1 mouse cellular context compared by ENCODE assay signal in the genomic region with DNA sequence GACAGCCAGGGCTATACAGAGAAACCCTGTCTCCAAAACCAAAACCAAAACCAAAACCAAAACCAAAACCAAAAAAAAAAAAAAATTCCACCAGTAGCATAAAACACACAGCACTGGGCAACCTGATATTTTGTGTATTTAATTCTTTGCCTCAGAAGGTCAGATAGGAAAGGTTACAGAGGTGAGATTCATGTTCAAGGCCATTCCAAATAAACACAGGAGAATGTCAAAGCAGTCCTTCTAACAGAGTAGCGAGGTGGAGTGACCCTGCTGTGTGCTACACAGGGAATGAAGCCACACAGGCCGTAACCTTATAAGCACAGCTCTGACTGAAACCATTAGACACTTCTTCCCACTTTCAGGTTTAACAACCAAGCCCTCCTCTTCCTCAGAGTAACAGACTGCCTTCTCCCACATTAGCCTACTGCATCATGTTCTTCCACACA.
A peak's percentile ranks its signal among the peaks of the same experiment; 100 is the strongest.
TF ChIP-seq lines count a peak whose summit lies in the region.

No protein-coding gene starts in this region.

TF ChIP-seq in CH12.LX, 34 proteins besides CTCF, POLR2A, EP300 and RAD21 (continued from another document):
- TF ChIP-seq MXI1 (IDR thresholded peaks at IDR 0.05; ENCODE audit: low read depth, low read length) (peak; percentile 60; the same call in 1 of the 2 replicates), NRF1 (IDR thresholded peaks at IDR 0.05; ENCODE audit: low read depth, low read length) (no peak), USF1 (IDR thresholded peaks at IDR 0.05; ENCODE audit: low read depth, low read length) (no peak), TCF12 (IDR thresholded peaks at IDR 0.05; ENCODE audit: low read depth, low read length) (no peak), UBTF (IDR thresholded peaks at IDR 0.05; ENCODE audit: low read depth, low read length) (no peak), CHD2 (IDR thresholded peaks at IDR 0.05; ENCODE audit: low read length) (no peak), MYC (IDR thresholded peaks at IDR 0.05; ENCODE audit: low read depth, low read length) (no peak), SIN3A (IDR thresholded peaks at IDR 0.05; ENCODE audit: low read length) (no peak; the same call in 1 of the 2 replicates), TBP (conservative IDR thresholded peaks at IDR 0.05; ENCODE audit: low read depth, low read length) (0 out of 2 replicates have a peak, but pooled peaks have one; percentile 19), HCFC1 (IDR thresholded peaks at IDR 0.05; ENCODE audit: low read depth, low read length) (no peak), MAZ (IDR thresholded peaks at IDR 0.05; ENCODE audit: low read depth, low read length) (no peak), CHD1 (IDR thresholded peaks at IDR 0.05; ENCODE audit: low read depth, low read length) (peak; percentile 73; the same call in 1 of the 2 replicates), ETS1 (conservative IDR thresholded peaks at IDR 0.05; ENCODE audit: low read depth, low read length) (peak; percentile 75)
